Mouse (Mus musculus): ENCODE data around the gene Dctn3. TPM values are rescaled to one million over a fixed set of nuclear protein-coding genes. Genes with fewer than 3 reads are reported as not detected.

Dctn3 gene
- polyA plus RNA-seq, 1 experiment from 2014 or later, result 132 TPM

- Histone ChIP-seq H3K9ac (ENCODE audit: low read length) (peak overlapping the region; percentile 81), H3K4me3 (replicated peaks; ENCODE audit: low read length) (peak overlapping the region; percentile 69), H3K9me3 (replicated peaks; ENCODE audit: control insufficient read depth, low read length) (no peaks in the 10 kb centered on the region), H3K36me3 (ENCODE audit: control insufficient read depth, insufficient read depth, low read length) (no peaks in the 10 kb centered on the region; the same call in 1 of the 2 replicates), H3K4me1 (ENCODE audit: control insufficient read depth, insufficient read depth, low read length) (peaks cover 15% of the 10 kb centered on the region), H3K27ac (ENCODE audit: low read length) (peak overlapping the region; percentile 85), H3K4me2 (ENCODE audit: low read depth, low read length) (peak overlapping the region; percentile 64), H3K27me3 (ENCODE audit: control insufficient read depth, insufficient read depth, low read length) (no peaks in the 10 kb centered on the region)
- ATAC-seq (ENCODE audit: insufficient read depth, low FRiP score), result peak; percentile 96
- WGBS, result 1% methylated on average over 27 of the region's 27 CpGs
These were observed 18.2 kb upstream of the Dctn3 start for GRCm38 (mm10) chr4:41741158-41741560.

- H3K36me3 ChIP-seq (ENCODE audit: control insufficient read depth, insufficient read depth, low read length), result no peaks in the 10 kb centered on the region; the same call in 1 of the 2 replicates
- peak overlapping the region; percentile 85 for H3K27ac ChIP-seq (ENCODE audit: low read length)
- peak overlapping the region; percentile 69 for H3K4me3 ChIP-seq (replicated peaks; ENCODE audit: low read length)
- no peaks in the 10 kb centered on the region for H3K27me3 ChIP-seq (ENCODE audit: control insufficient read depth, insufficient read depth, low read length)
- ATAC-seq (ENCODE audit: insufficient read depth, low FRiP score), result peak; percentile 83
- WGBS, result under 1% methylated on average over 48 of the region's 48 CpGs
- peak overlapping the region; percentile 64 for H3K4me2 ChIP-seq (ENCODE audit: low read depth, low read length)
- peaks cover 15% of the 10 kb centered on the region for H3K4me1 ChIP-seq (ENCODE audit: control insufficient read depth, insufficient read depth, low read length)
- H3K9ac ChIP-seq (ENCODE audit: low read length), result peak overlapping the region; percentile 81
- H3K9me3 ChIP-seq (replicated peaks; ENCODE audit: control insufficient read depth, low read length), result no peaks in the 10 kb centered on the region
These were observed 17.6 kb upstream of the Dctn3 start for GRCm38 (mm10) chr4:41740380-41741157.

- no peaks in the 10 kb centered on the region for H3K9me3 ChIP-seq (replicated peaks; ENCODE audit: control insufficient read depth, low read length)
- H3K27me3 ChIP-seq (ENCODE audit: control insufficient read depth, insufficient read depth, low read length), result no peaks in the 10 kb centered on the region
- H3K4me2 ChIP-seq (ENCODE audit: low read depth, low read length), result no peak overlapping the region
- H3K27ac ChIP-seq (ENCODE audit: low read length), result no peak overlapping the region
- H3K36me3 ChIP-seq (ENCODE audit: control insufficient read depth, insufficient read depth, low read length), result no peaks in the 10 kb centered on the region; the same call in 1 of the 2 replicates
- no peak overlapping the region for H3K9ac ChIP-seq (ENCODE audit: low read length)
- peaks cover 15% of the 10 kb centered on the region for H3K4me1 ChIP-seq (ENCODE audit: control insufficient read depth, insufficient read depth, low read length)
- H3K4me3 ChIP-seq (replicated peaks; ENCODE audit: low read length), result no peak overlapping the region
- ATAC-seq (ENCODE audit: insufficient read depth, low FRiP score), result no peak
- 91% methylated on average over 13 of the region's 13 CpGs for WGBS
These were observed 16.3 kb upstream of the Dctn3 start for GRCm38 (mm10) chr4:41739260-41739659.

- no peaks in the 10 kb centered on the region for H3K27me3 ChIP-seq (ENCODE audit: control insufficient read depth, insufficient read depth, low read length)
- H3K4me3 ChIP-seq (replicated peaks; ENCODE audit: low read length), result no peak overlapping the region
- H3K4me1 ChIP-seq (ENCODE audit: control insufficient read depth, insufficient read depth, low read length), result peaks cover 15% of the 10 kb centered on the region
- no peaks in the 10 kb centered on the region; the same call in 1 of the 2 replicates for H3K36me3 ChIP-seq (ENCODE audit: control insufficient read depth, insufficient read depth, low read length)
- ATAC-seq (ENCODE audit: insufficient read depth, low FRiP score), result no peak
- H3K27ac ChIP-seq (ENCODE audit: low read length), result peak overlapping the region; percentile 15; the same call in 1 of the 2 replicates
- no peak overlapping the region for H3K9ac ChIP-seq (ENCODE audit: low read length)
- 60% methylated on average over 1 of the region's 1 CpGs for WGBS
- no peak overlapping the region for H3K4me2 ChIP-seq (ENCODE audit: low read depth, low read length)
- H3K9me3 ChIP-seq (replicated peaks; ENCODE audit: control insufficient read depth, low read length), result no peaks in the 10 kb centered on the region
These were observed 15.3 kb upstream of the Dctn3 start for GRCm38 (mm10) chr4:41738256-41738603.

GRCm38 (mm10) chr4:41737602-41738255, 14.8 kb upstream of the Dctn3 start:
- H3K4me2 ChIP-seq (ENCODE audit: low read depth, low read length), result no peak overlapping the region
- H3K4me3 ChIP-seq (replicated peaks; ENCODE audit: low read length), result no peak overlapping the region
- WGBS, result 32% methylated on average over 8 of the region's 8 CpGs
- peak; percentile 54; the same call in 1 of the 2 replicates for ATAC-seq (ENCODE audit: insufficient read depth, low FRiP score)
- no peak overlapping the region for H3K9ac ChIP-seq (ENCODE audit: low read length)
- H3K9me3 ChIP-seq (replicated peaks; ENCODE audit: control insufficient read depth, low read length), result no peaks in the 10 kb centered on the region
- H3K36me3 ChIP-seq (ENCODE audit: control insufficient read depth, insufficient read depth, low read length), result no peaks in the 10 kb centered on the region; the same call in 1 of the 2 replicates
- peaks cover 15% of the 10 kb centered on the region for H3K4me1 ChIP-seq (ENCODE audit: control insufficient read depth, insufficient read depth, low read length)
- peaks cover 4% of the 10 kb centered on the region; the same call in 1 of the 2 replicates for H3K27me3 ChIP-seq (ENCODE audit: control insufficient read depth, insufficient read depth, low read length)
- peak overlapping the region; percentile 15; the same call in 1 of the 2 replicates for H3K27ac ChIP-seq (ENCODE audit: low read length)

GRCm38 (mm10) chr4:41731052-41731765, 8.2 kb upstream of the Dctn3 start, which contains the start of gene Arid3c:
TSS of gene Arid3c (minus strand) at chr4:41731142.
- H3K4me3 ChIP-seq (replicated peaks; ENCODE audit: low read length), result peak within 1 kb of the TSS; percentile 40
- ATAC-seq (ENCODE audit: insufficient read depth, low FRiP score), result no peak
- H3K4me1 ChIP-seq (ENCODE audit: control insufficient read depth, insufficient read depth, low read length), result peaks cover 7% of the 10 kb centered on the region; the same call in 1 of the 2 replicates
- peak within 1 kb of the TSS; percentile 58 for H3K4me2 ChIP-seq (ENCODE audit: low read depth, low read length)
- no peaks in the 10 kb centered on the region for H3K36me3 ChIP-seq (ENCODE audit: control insufficient read depth, insufficient read depth, low read length)
- under 1% methylated on average over 50 of the region's 50 CpGs for WGBS
- H3K9ac ChIP-seq (ENCODE audit: low read length), result peak within 1 kb of the TSS; percentile 34; the same call in 1 of the 2 replicates
- H3K9me3 ChIP-seq (replicated peaks; ENCODE audit: control insufficient read depth, low read length), result no peaks in the 10 kb centered on the region
- peaks cover 59% of the 10 kb centered on the region for H3K27me3 ChIP-seq (ENCODE audit: control insufficient read depth, insufficient read depth, low read length)
- H3K27ac ChIP-seq (ENCODE audit: low read length), result no peak within 1 kb of the TSS

- WGBS, result 17% methylated on average over 20 of the region's 20 CpGs
- Histone ChIP-seq H3K27me3 (ENCODE audit: control insufficient read depth, insufficient read depth, low read length) (peaks cover 77% of the 10 kb centered on the region), H3K9ac (ENCODE audit: low read length) (no peak overlapping the region), H3K27ac (ENCODE audit: low read length) (no peak overlapping the region), H3K4me1 (ENCODE audit: control insufficient read depth, insufficient read depth, low read length) (peaks cover 17% of the 10 kb centered on the region), H3K9me3 (replicated peaks; ENCODE audit: control insufficient read depth, low read length) (no peaks in the 10 kb centered on the region), H3K36me3 (ENCODE audit: control insufficient read depth, insufficient read depth, low read length) (no peaks in the 10 kb centered on the region), H3K4me3 (replicated peaks; ENCODE audit: low read length) (no peak overlapping the region), H3K4me2 (ENCODE audit: low read depth, low read length) (no peak overlapping the region)
- ATAC-seq (ENCODE audit: insufficient read depth, low FRiP score), result no peak
These were observed 4.1 kb upstream of the Dctn3 start for GRCm38 (mm10) chr4:41726826-41727621.

GRCm38 (mm10) chr4:41716834-41717233, 6.1 kb downstream of the Dctn3 start:
- no peak overlapping the region for H3K4me2 ChIP-seq (ENCODE audit: low read depth, low read length)
- no peak overlapping the region for H3K9ac ChIP-seq (ENCODE audit: low read length)
- peaks cover 10% of the 10 kb centered on the region for H3K4me1 ChIP-seq (ENCODE audit: control insufficient read depth, insufficient read depth, low read length)
- H3K27ac ChIP-seq (ENCODE audit: low read length), result no peak overlapping the region
- ATAC-seq (ENCODE audit: insufficient read depth, low FRiP score), result no peak
- H3K4me3 ChIP-seq (replicated peaks; ENCODE audit: low read length), result no peak overlapping the region
- H3K27me3 ChIP-seq (ENCODE audit: control insufficient read depth, insufficient read depth, low read length), result no peaks in the 10 kb centered on the region
- no peaks in the 10 kb centered on the region for H3K9me3 ChIP-seq (replicated peaks; ENCODE audit: control insufficient read depth, low read length)
- WGBS, result 67% methylated on average over 6 of the region's 6 CpGs
- H3K36me3 ChIP-seq (ENCODE audit: control insufficient read depth, insufficient read depth, low read length), result peaks cover 15% of the 10 kb centered on the region; the same call in 1 of the 2 replicates

All from stomach, embryonic 16.5 days (tissue).